Mouse (Mus musculus) erythroblast, embryonic 14.5 days (primary cell): Measurements from ENCODE around the gene Vps41.

Experiments
- GATA1 ChIP-seq: IDR thresholded peaks from 2 replicates; pipeline ENCODE4 v1.6.1; 2012; ENCODE audit warnings: low read length, inconsistent platforms, mixed read lengths
- TAL1 ChIP-seq: IDR thresholded peaks from 3 replicates; pipeline ENCODE4 v1.6.1; 2012; ENCODE audit warnings: low read length, inconsistent platforms, mixed read lengths

GRCm38 (mm10) chr13:18791724-18792123, 74.6 kb downstream of the Vps41 start:
- no peak for TF ChIP-seq GATA1
- no peak for TF ChIP-seq TAL1
